Mouse (Mus musculus) G1E (cell line): ENCODE measurements around the gene Lactbl1. TPM values are rescaled to one million over a fixed set of nuclear protein-coding genes. Genes with fewer than 3 reads are reported as not detected.

Experiments
- ATAC-seq: 2 replicates; pipeline ENCODE4 v1.8.0; 2016; ENCODE audit warnings: mild to moderate bottlenecking; ENCODE audit not compliant: insufficient number of reproducible peaks, poor library complexity, low FRiP score, severe bottlenecking; ENCODE audit errors: extremely low read depth
- DNase-seq: peaks from one replicate; pipeline ENCODE4 v3.0.0; 2012; ENCODE audit warnings: low spot score
- H3K27me3 ChIP-seq: 2 replicates; pipeline ENCODE4 v1.6.1; 2012; ENCODE audit warnings: mild to moderate bottlenecking, low read length, inconsistent platforms; ENCODE audit not compliant: insufficient read depth
- H3K36me3 ChIP-seq: replicated peaks from 2 replicates; pipeline ENCODE3; 2012; ENCODE audit warnings: mild to moderate bottlenecking, inconsistent platforms
- H3K4me1 ChIP-seq: 2 replicates; pipeline ENCODE4 v1.6.1; 2012; ENCODE audit warnings: low read depth, low read length, inconsistent platforms, mixed read lengths; ENCODE audit not compliant: insufficient read depth
- H3K4me3 ChIP-seq: 2 replicates; pipeline ENCODE4 v1.5.1; 2012; ENCODE audit warnings: low read depth, mild to moderate bottlenecking, inconsistent platforms, low read length, moderate library complexity, mixed read lengths
- H3K9me3 ChIP-seq: replicated peaks from 2 replicates; pipeline ENCODE4 v1.6.1; 2012; ENCODE audit warnings: inconsistent platforms
- CTCF ChIP-seq: IDR thresholded peaks from 2 replicates; pipeline ENCODE4 v1.5.1; 2012; ENCODE audit warnings: low read depth, low read length, inconsistent platforms, mixed read lengths
- GATA1 ChIP-seq: IDR thresholded peaks from 2 replicates; pipeline ENCODE4 v1.6.1; 2012; ENCODE audit warnings: borderline replicate concordance, low read length, inconsistent platforms, mixed read lengths
- GATA2 ChIP-seq: IDR thresholded peaks from 2 replicates; pipeline ENCODE4 v1.6.1; 2012; ENCODE audit warnings: low read depth, low read length, inconsistent platforms, borderline replicate concordance
- POLR2AphosphoS5 ChIP-seq: IDR thresholded peaks from 2 replicates; pipeline ENCODE4 v1.6.1; 2012; ENCODE audit warnings: low read depth, low read length, inconsistent platforms; ENCODE audit not compliant: insufficient replicate concordance
- TAL1 ChIP-seq: conservative IDR thresholded peaks from 2 replicates; pipeline ENCODE4 v1.6.1; 2012; ENCODE audit warnings: low read depth, low read length, inconsistent platforms, mixed read lengths
- polyA plus RNA-seq: library from polyadenylated mRNA; stranded (reverse); fragments of >175 nt; gene quantifications from 2 replicates; pipeline ENCODE4 v1.2.3, GENCODE M21; 2012
- total RNA-seq, 2 experiments: library from RNA; stranded (forward) in 1 of 2; stranded (reverse) in 1 of 2; fragments of 200-1000 nt in 1 of 2; fragments of >200 nt in 1 of 2; fragmentation: Nextera tagmentation in 1 of 2; gene quantifications; 2 replicates each; pipeline ENCODE4 v1.2.3; 2014 to 2017

The Lactbl1 gene
- total and polyA plus RNA-seq, 3 experiments: 0.02 TPM; not detected in 2

GRCm38 (mm10) chr4:136595221-136595620 is 27.2 kb upstream of the Lactbl1 start:
- H3K36me3 ChIP-seq: peaks cover 36% of the 10 kb centered on the region
- peaks cover 47% of the 10 kb centered on the region for H3K4me1 ChIP-seq
- ATAC-seq (no peak), DNase-seq (no peak)
- H3K9me3 ChIP-seq: no peaks in the 10 kb centered on the region
- H3K4me3 ChIP-seq: no peak overlapping the region
- H3K27me3 ChIP-seq: no peaks in the 10 kb centered on the region
- TF ChIP-seq GATA1 (no peak), POLR2AphosphoS5 (no peak), GATA2 (no peak), TAL1 (no peak), CTCF (no peak)

GRCm38 (mm10) chr4:136598268-136598876 is 24.0 kb upstream of the Lactbl1 start:
- no peak for TF ChIP-seq TAL1
- no peak for TF ChIP-seq GATA1
- TF ChIP-seq POLR2AphosphoS5: no peak
- no peak for TF ChIP-seq CTCF
- no peak for TF ChIP-seq GATA2
- no peaks in the 10 kb centered on the region for H3K9me3 ChIP-seq

GRCm38 (mm10) chr4:136599869-136600268 is 22.6 kb upstream of the Lactbl1 start:
- DNase-seq: no peak
- H3K4me1 ChIP-seq: peaks cover 41% of the 10 kb centered on the region
- no peaks in the 10 kb centered on the region for H3K9me3 ChIP-seq
- no peak for ATAC-seq
- H3K27me3 ChIP-seq: 0 out of 2 replicates have a peak, but pooled peaks cover 2% of the 10 kb centered on the region
- H3K4me3 ChIP-seq: no peak overlapping the region
- H3K36me3 ChIP-seq: peaks cover 12% of the 10 kb centered on the region
- no peak for TF ChIP-seq GATA1
- TF ChIP-seq GATA2: no peak
- TF ChIP-seq POLR2AphosphoS5: no peak
- no peak for TF ChIP-seq CTCF
- no peak for TF ChIP-seq TAL1

More at GRCm38 (mm10) chr4:136598268-136598876, 24.0 kb upstream of the Lactbl1 start:
- no peak for DNase-seq
- no peak for ATAC-seq
- Histone ChIP-seq H3K4me1 (peaks cover 51% of the 10 kb centered on the region), H3K27me3 (no peaks in the 10 kb centered on the region), H3K36me3 (peaks cover 21% of the 10 kb centered on the region), H3K4me3 (no peak overlapping the region)

GRCm38 (mm10) chr4:136600536-136600935 is 21.9 kb upstream of the Lactbl1 start:
- no peak overlapping the region; the same call in 1 of the 2 replicates for H3K4me3 ChIP-seq
- H3K36me3 ChIP-seq: peaks cover 9% of the 10 kb centered on the region
- peaks cover 38% of the 10 kb centered on the region for H3K4me1 ChIP-seq
- H3K27me3 ChIP-seq: 0 out of 2 replicates have a peak, but pooled peaks cover 2% of the 10 kb centered on the region
- DNase-seq (no peak), ATAC-seq (no peak)
- no peaks in the 10 kb centered on the region for H3K9me3 ChIP-seq
- no peak for TF ChIP-seq GATA1
- no peak for TF ChIP-seq TAL1
- no peak for TF ChIP-seq GATA2
- TF ChIP-seq CTCF: no peak
- no peak for TF ChIP-seq POLR2AphosphoS5

GRCm38 (mm10) chr4:136601476-136601875 is 20.9 kb upstream of the Lactbl1 start:
- no peak for ATAC-seq

GRCm38 (mm10) chr4:136602018-136602554 is 20.3 kb upstream of the Lactbl1 start:
- Histone ChIP-seq H3K4me1 (peaks cover 38% of the 10 kb centered on the region), H3K9me3 (no peaks in the 10 kb centered on the region), H3K36me3 (peaks cover 9% of the 10 kb centered on the region), H3K4me3 (peak overlapping the region; percentile 85), H3K27me3 (peaks cover 9% of the 10 kb centered on the region)
- ATAC-seq: no peak
- DNase-seq: peak; percentile 52
- TF ChIP-seq GATA1 (no peak), TAL1 (no peak), CTCF (no peak), POLR2AphosphoS5 (no peak), GATA2 (no peak)

More at GRCm38 (mm10) chr4:136601476-136601875, 20.9 kb upstream of the Lactbl1 start:
- Histone ChIP-seq H3K27me3 (0 out of 2 replicates have a peak, but pooled peaks cover 7% of the 10 kb centered on the region), H3K36me3 (peaks cover 9% of the 10 kb centered on the region), H3K4me3 (peak overlapping the region; percentile 85), H3K4me1 (peaks cover 38% of the 10 kb centered on the region), H3K9me3 (no peaks in the 10 kb centered on the region)
- TF ChIP-seq GATA1 (no peak), POLR2AphosphoS5 (no peak), GATA2 (no peak), TAL1 (no peak), CTCF (no peak)
- DNase-seq: peak; percentile 10
